Mouse (Mus musculus) ES-Bruce4 (cell line): ENCODE measurements at regions not wholly inside any gene's neighbourhood (a gene's known extent, or its start where the extent isn't known, plus 50 kb on each side); places are given as distances from the start of the nearest gene placed in this dataset.

Source experiments
- H3K27ac ChIP-seq: 2 replicates; pipeline ENCODE4 v1.5.1; 2012; ENCODE audit warnings: low read length, inconsistent platforms; ENCODE audit not compliant: insufficient read depth
- H3K27me3 ChIP-seq: 2 replicates; pipeline ENCODE4 v1.6.1; 2012; ENCODE audit warnings: mild to moderate bottlenecking, low read length, inconsistent platforms; ENCODE audit not compliant: control insufficient read depth, poor library complexity, insufficient read depth, severe bottlenecking
- H3K36me3 ChIP-seq: 2 replicates; pipeline ENCODE4 v1.6.1; 2012; ENCODE audit warnings: inconsistent platforms, mild to moderate bottlenecking, low read length, moderate library complexity; ENCODE audit not compliant: control insufficient read depth, poor library complexity, insufficient read depth, severe bottlenecking
- H3K4me1 ChIP-seq: one replicate; pipeline ENCODE4 v1.8.1; 2011; ENCODE audit warnings: low read length; ENCODE audit not compliant: control insufficient read depth, insufficient read depth
- H3K4me3 ChIP-seq: 2 replicates; pipeline ENCODE4 v1.5.1; 2011; ENCODE audit warnings: low read depth, mild to moderate bottlenecking, low read length
- H3K9ac ChIP-seq: 2 replicates; pipeline ENCODE4 v1.6.1; 2012; ENCODE audit warnings: low read depth, mild to moderate bottlenecking, inconsistent platforms; ENCODE audit not compliant: poor library complexity, severe bottlenecking
- H3K9me3 ChIP-seq: replicated peaks from 2 replicates; pipeline ENCODE4 v1.6.1; 2012; ENCODE audit warnings: mild to moderate bottlenecking, low read length, inconsistent platforms; ENCODE audit not compliant: control insufficient read depth, poor library complexity, insufficient read depth, severe bottlenecking
- CTCF ChIP-seq: IDR thresholded peaks from one replicate; pipeline ENCODE4 v1.8.1; 2011; ENCODE audit warnings: low read depth, low read length
- EP300 ChIP-seq: IDR thresholded peaks from 2 replicates; pipeline ENCODE4 v1.6.1; 2011; ENCODE audit warnings: low read depth, low read length; ENCODE audit not compliant: insufficient read depth
- POLR2A ChIP-seq: IDR thresholded peaks from one replicate; pipeline ENCODE4 v1.8.1; 2011; ENCODE audit warnings: low read length; ENCODE audit not compliant: insufficient read depth

DNA sequence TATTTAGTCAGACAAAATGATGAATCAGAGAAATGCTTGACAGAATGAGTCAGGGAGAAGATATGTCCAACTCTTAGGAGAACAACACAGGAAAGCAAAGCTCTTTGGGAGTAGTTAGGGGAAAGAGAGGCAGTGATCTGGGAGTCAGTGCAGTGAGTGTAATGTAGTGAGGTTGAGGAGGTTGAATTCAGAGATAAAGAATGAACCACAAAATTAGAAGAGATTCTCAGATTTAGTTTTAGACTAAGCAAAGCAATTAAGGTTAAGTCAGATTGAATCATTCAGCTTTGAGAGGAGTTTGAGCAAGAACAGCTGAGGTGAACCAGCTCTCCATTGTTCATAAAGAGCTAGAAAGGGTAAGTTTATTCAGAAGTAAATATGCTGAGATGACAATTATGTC lies 777.0 kb upstream of the Foxg1 start:
- Histone ChIP-seq H3K27me3 (no peaks in the 10 kb centered on the region), H3K4me1 (no peaks in the 10 kb centered on the region), H3K9me3 (no peaks in the 10 kb centered on the region), H3K36me3 (no peaks in the 10 kb centered on the region), H3K9ac (no peak overlapping the region), H3K4me3 (no peak overlapping the region), H3K27ac (no peak overlapping the region)
- TF ChIP-seq POLR2A (no peak), CTCF (no peak), EP300 (no peak)

DNA sequence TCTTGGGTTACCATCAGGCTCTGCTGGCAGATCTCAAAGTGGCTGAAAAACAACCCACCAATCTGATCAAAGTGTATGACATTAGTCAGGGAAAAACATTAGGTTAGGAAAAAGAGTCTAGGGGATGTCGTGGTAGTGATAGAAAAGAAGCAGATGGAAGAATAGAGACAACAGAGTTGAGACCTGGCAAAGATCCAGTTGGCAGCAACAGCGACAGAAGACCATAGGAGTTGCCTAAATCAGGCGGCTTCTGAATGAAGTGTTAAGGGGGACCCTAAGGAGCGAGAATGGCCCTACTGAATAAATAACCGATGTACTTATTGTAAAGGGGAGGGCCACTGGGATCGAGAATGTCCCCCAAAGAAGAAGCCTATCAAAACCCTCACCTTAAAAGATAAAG lies 773.1 kb upstream of the Foxg1 start:
- H3K9ac ChIP-seq: no peak overlapping the region
- no peaks in the 10 kb centered on the region for H3K9me3 ChIP-seq
- H3K4me3 ChIP-seq: no peak overlapping the region
- no peaks in the 10 kb centered on the region for H3K4me1 ChIP-seq
- H3K27ac ChIP-seq: no peak overlapping the region
- no peaks in the 10 kb centered on the region for H3K36me3 ChIP-seq
- TF ChIP-seq CTCF (no peak), EP300 (no peak), POLR2A (no peak)
- H3K27me3 ChIP-seq: no peaks in the 10 kb centered on the region

DNA sequence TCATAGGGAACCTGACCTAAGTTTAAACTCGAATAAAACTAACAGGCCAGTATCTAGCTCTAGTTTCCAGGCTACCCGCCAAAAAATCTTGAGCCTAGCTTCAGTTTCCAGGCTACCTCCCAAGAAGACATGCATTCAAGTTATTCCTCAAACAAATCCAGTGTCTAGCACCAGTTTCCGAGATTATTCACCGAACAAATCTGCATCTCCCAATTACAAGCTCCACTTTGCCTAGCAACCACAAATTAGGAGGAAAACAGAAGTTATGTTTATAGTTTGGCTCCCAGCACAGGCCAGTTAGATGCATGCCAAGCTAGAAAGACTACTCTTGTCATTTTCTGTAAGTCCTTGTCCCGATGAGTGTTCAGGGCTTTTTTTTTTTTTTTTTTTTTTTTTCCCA lies 770.4 kb upstream of the Foxg1 start:
- no peaks in the 10 kb centered on the region for H3K36me3 ChIP-seq
- no peak for TF ChIP-seq POLR2A
- TF ChIP-seq EP300: no peak
- no peak for TF ChIP-seq CTCF
- H3K4me1 ChIP-seq: no peaks in the 10 kb centered on the region
- H3K9me3 ChIP-seq: no peaks in the 10 kb centered on the region
- H3K27me3 ChIP-seq: no peaks in the 10 kb centered on the region
- H3K27ac ChIP-seq: no peak overlapping the region
- H3K9ac ChIP-seq: no peak overlapping the region
- H3K4me3 ChIP-seq: no peak overlapping the region

DNA sequence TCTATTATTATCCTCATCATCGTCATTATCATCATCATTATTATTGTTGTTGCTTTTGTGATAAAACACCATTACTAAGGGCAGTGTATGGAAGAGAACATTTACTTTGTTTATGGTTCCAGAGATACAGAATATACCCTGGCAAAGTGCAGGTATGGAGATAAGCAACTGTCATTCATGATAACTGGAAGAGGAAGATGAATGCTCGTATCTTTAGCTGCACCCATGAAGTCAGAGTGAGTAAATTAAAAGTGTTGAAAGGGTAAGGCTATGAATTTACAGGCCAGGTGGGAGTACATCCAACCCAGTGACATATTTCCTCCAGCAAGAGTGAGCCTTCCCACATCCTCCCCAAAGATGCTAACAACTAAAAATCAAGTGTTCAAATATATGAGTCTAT lies 766.1 kb upstream of the Foxg1 start:
- Histone ChIP-seq H3K4me1 (no peaks in the 10 kb centered on the region), H3K27me3 (no peaks in the 10 kb centered on the region), H3K4me3 (no peak overlapping the region), H3K9ac (no peak overlapping the region), H3K36me3 (no peaks in the 10 kb centered on the region), H3K27ac (no peak overlapping the region), H3K9me3 (no peaks in the 10 kb centered on the region)
- TF ChIP-seq EP300 (no peak), POLR2A (no peak), CTCF (no peak)

DNA sequence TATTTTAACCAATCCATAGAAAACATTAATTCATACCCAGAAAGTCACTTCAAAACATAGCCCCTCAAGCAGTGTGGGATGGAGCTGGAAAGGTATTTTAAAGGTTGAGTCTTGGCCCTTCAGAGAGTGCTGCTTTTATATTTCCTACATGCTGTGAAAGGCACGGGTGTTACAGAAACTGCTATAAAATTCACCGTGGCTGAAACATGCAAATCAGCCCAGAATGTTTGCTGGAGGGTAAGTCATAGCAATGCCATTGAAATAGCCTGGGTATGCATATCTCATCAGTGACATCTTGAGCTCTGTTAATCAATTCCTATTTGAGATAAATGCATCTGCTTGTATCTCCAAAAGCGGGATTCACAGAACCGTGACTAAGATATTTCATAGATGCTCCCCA lies 748.9 kb upstream of the Foxg1 start:
- Histone ChIP-seq H3K9me3 (no peaks in the 10 kb centered on the region), H3K36me3 (no peaks in the 10 kb centered on the region), H3K27me3 (no peaks in the 10 kb centered on the region), H3K4me3 (no peak overlapping the region), H3K9ac (no peak overlapping the region), H3K4me1 (no peaks in the 10 kb centered on the region), H3K27ac (no peak overlapping the region)
- TF ChIP-seq CTCF: no peak
- no peak for TF ChIP-seq POLR2A
- TF ChIP-seq EP300: no peak

DNA sequence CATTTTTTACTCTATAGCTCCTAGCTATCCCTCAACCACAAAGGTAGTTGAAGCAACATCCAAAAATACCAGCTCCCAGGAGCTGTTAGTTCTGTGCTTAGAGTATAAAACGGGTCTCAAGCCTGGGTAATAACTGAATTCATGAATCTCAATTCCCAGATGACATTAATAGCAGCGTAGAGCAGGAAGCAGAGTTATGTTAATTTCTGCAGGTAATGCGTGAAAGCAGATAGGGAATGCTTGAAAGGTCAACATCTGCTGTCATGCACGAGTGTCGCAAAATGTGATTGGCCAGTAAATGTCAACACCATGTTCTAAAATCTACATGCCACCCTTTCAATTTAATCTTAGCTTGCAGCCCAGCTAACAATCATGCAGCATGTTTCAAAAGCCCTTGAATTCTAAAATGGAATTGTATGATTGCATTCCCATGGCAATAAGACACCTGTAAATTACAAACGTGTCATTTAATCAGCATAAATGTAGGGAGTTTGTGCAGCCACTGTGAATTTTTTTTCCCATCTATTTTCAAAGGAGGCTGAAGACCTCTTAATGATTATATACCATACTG lies 747.7 kb upstream of the Foxg1 start:
- Histone ChIP-seq H3K36me3 (no peaks in the 10 kb centered on the region), H3K9me3 (no peaks in the 10 kb centered on the region), H3K9ac (no peak overlapping the region), H3K27ac (no peak overlapping the region), H3K27me3 (no peaks in the 10 kb centered on the region), H3K4me1 (no peaks in the 10 kb centered on the region), H3K4me3 (no peak overlapping the region)
- TF ChIP-seq POLR2A: no peak
